Mouse (Mus musculus) midbrain, embryonic 13.5 days (tissue): ENCODE results near the gene Mroh2a. TPM values are rescaled to one million over a fixed set of nuclear protein-coding genes. Genes with fewer than 3 reads are reported as not detected.

ENCODE experiments used
- ATAC-seq: fragments of 200-750 bp; cut with Nextera tagmentation; 2 replicates; pipeline ENCODE4 v1.8.0; 2017; ENCODE audit warnings: mild to moderate bottlenecking, moderate TSS enrichment, moderate library complexity
- H3K27ac ChIP-seq: fragments of 300-500 bp; sonication (generic); 2 replicates; pipeline ENCODE4 v1.5.1; 2015; ENCODE audit warnings: inconsistent platforms, mild to moderate bottlenecking, moderate library complexity
- H3K27me3 ChIP-seq: fragments of 300-500 bp; sonication (generic); 2 replicates; pipeline ENCODE4 v1.6.1; 2015; ENCODE audit warnings: mild to moderate bottlenecking, inconsistent platforms
- H3K36me3 ChIP-seq: fragments of 300-500 bp; sonication (generic); 2 replicates; pipeline ENCODE4 v1.6.1; 2015; ENCODE audit warnings: mild to moderate bottlenecking, inconsistent platforms
- H3K4me1 ChIP-seq: fragments of 300-500 bp; sonication (generic); replicated peaks from 2 replicates; pipeline ENCODE4 v1.6.1; 2015; ENCODE audit warnings: inconsistent platforms
- H3K4me2 ChIP-seq: fragments of 300-500 bp; sonication (generic); replicated peaks from 2 replicates; pipeline ENCODE4 v1.6.1; 2015; ENCODE audit warnings: moderate library complexity, mild to moderate bottlenecking, inconsistent platforms
- H3K4me3 ChIP-seq: fragments of 300-500 bp; sonication (generic); replicated peaks from 2 replicates; pipeline ENCODE4 v1.5.1; 2015; ENCODE audit warnings: mild to moderate bottlenecking, inconsistent platforms
- H3K9ac ChIP-seq: fragments of 300-500 bp; sonication (generic); replicated peaks from 2 replicates; pipeline ENCODE4 v1.6.1; 2015; ENCODE audit warnings: mild to moderate bottlenecking, inconsistent platforms
- H3K9me3 ChIP-seq: fragments of 300-500 bp; sonication (generic); 2 replicates; pipeline ENCODE4 v1.6.1; 2016; ENCODE audit warnings: mild to moderate bottlenecking, inconsistent platforms
- WGBS: fragments of 180-500 bp; shearing (Covaris S2); methylation state at CpG from one replicate; pipeline ENCODE4 v1.1.7; 2015; 5-methylcytosine and 5-hydroxymethylcytosine counted together
- polyA plus RNA-seq: library from polyadenylated mRNA; unstranded; fragments of >200 nt; fragmentation: Nextera tagmentation; extraction: Ambion mirVana; gene quantifications from 2 replicates; pipeline ENCODE4 v1.2.1, GENCODE M21; 2015

Mroh2a gene
- polyA plus RNA-seq, 1 experiment from 2014 or later = 1.0 TPM

GRCm38 (mm10) chr1:88256886-88257663 is 30.3 kb downstream of the Mroh2a start:
- no peak overlapping the region for H3K9ac ChIP-seq
- WGBS = 79% methylated on average over 10 of the region's 10 CpGs
- H3K9me3 ChIP-seq = peaks cover 69% of the 10 kb centered on the region
- H3K4me2 ChIP-seq = no peak overlapping the region
- no peaks in the 10 kb centered on the region for H3K4me1 ChIP-seq
- peaks cover 31% of the 10 kb centered on the region for H3K36me3 ChIP-seq
- H3K27me3 ChIP-seq = no peaks in the 10 kb centered on the region
- H3K4me3 ChIP-seq = no peak overlapping the region
- no peak for ATAC-seq
- H3K27ac ChIP-seq = no peak overlapping the region

GRCm38 (mm10) chr1:88257681-88258080 is 30.9 kb downstream of the Mroh2a start:
- WGBS = 79% methylated on average over 6 of the region's 6 CpGs
- Histone ChIP-seq H3K27me3 (no peaks in the 10 kb centered on the region), H3K4me3 (no peak overlapping the region), H3K27ac (no peak overlapping the region), H3K9me3 (peaks cover 63% of the 10 kb centered on the region), H3K4me2 (no peak overlapping the region), H3K36me3 (peaks cover 37% of the 10 kb centered on the region), H3K9ac (no peak overlapping the region), H3K4me1 (no peaks in the 10 kb centered on the region)
- ATAC-seq = no peak

- H3K4me2 ChIP-seq = no peak overlapping the region
- peaks cover 56% of the 10 kb centered on the region for H3K9me3 ChIP-seq
- H3K36me3 ChIP-seq = peaks cover 44% of the 10 kb centered on the region
- 73% methylated on average over 6 of the region's 6 CpGs for WGBS
- H3K9ac ChIP-seq = no peak overlapping the region
- no peak overlapping the region for H3K27ac ChIP-seq
- no peak for ATAC-seq
- H3K4me1 ChIP-seq = no peaks in the 10 kb centered on the region
- H3K27me3 ChIP-seq = no peaks in the 10 kb centered on the region
- no peak overlapping the region for H3K4me3 ChIP-seq
Observed at GRCm38 (mm10) chr1:88258361-88258760, 31.6 kb downstream of the Mroh2a start.

- Histone ChIP-seq H3K4me2 (no peak overlapping the region), H3K9ac (no peak overlapping the region), H3K4me1 (no peaks in the 10 kb centered on the region), H3K27me3 (no peaks in the 10 kb centered on the region), H3K9me3 (peaks cover 49% of the 10 kb centered on the region), H3K27ac (no peak overlapping the region; the same call in 1 of the 2 replicates), H3K4me3 (no peak overlapping the region), H3K36me3 (peaks cover 51% of the 10 kb centered on the region)
- 79% methylated on average over 8 of the region's 8 CpGs for WGBS
- no peak for ATAC-seq
Observed at GRCm38 (mm10) chr1:88258881-88259642, 32.3 kb downstream of the Mroh2a start.

GRCm38 (mm10) chr1:88259643-88260024 is 32.8 kb downstream of the Mroh2a start:
- H3K9ac ChIP-seq = no peak overlapping the region
- ATAC-seq = peak; percentile 5
- H3K27ac ChIP-seq = no peak overlapping the region
- H3K4me1 ChIP-seq = no peaks in the 10 kb centered on the region
- H3K36me3 ChIP-seq = peaks cover 56% of the 10 kb centered on the region
- no peak overlapping the region for H3K4me3 ChIP-seq
- H3K4me2 ChIP-seq = no peak overlapping the region
- 78% methylated on average over 4 of the region's 4 CpGs for WGBS
- peaks cover 43% of the 10 kb centered on the region for H3K9me3 ChIP-seq
- no peaks in the 10 kb centered on the region for H3K27me3 ChIP-seq

- 84% methylated on average over 6 of the region's 6 CpGs for WGBS
- H3K27ac ChIP-seq = no peak overlapping the region
- H3K9me3 ChIP-seq = peaks cover 39% of the 10 kb centered on the region
- peak; percentile 22 for ATAC-seq
- H3K36me3 ChIP-seq = peaks cover 61% of the 10 kb centered on the region
- H3K9ac ChIP-seq = no peak overlapping the region
- H3K4me3 ChIP-seq = no peak overlapping the region
- H3K4me2 ChIP-seq = no peak overlapping the region
- no peaks in the 10 kb centered on the region for H3K27me3 ChIP-seq
- H3K4me1 ChIP-seq = no peaks in the 10 kb centered on the region
Observed at GRCm38 (mm10) chr1:88260114-88260513, 33.3 kb downstream of the Mroh2a start.

- Histone ChIP-seq H3K4me2 (no peak overlapping the region), H3K9me3 (peaks cover 32% of the 10 kb centered on the region), H3K27ac (no peak overlapping the region), H3K9ac (no peak overlapping the region), H3K4me3 (no peak overlapping the region), H3K27me3 (no peaks in the 10 kb centered on the region), H3K4me1 (no peaks in the 10 kb centered on the region), H3K36me3 (peaks cover 68% of the 10 kb centered on the region)
- no peak for ATAC-seq
- WGBS = 86% methylated on average over 10 of the region's 10 CpGs
Observed at GRCm38 (mm10) chr1:88260604-88261377, 34.0 kb downstream of the Mroh2a start.

GRCm38 (mm10) chr1:88261706-88262105 is 34.9 kb downstream of the Mroh2a start:
- Histone ChIP-seq H3K9ac (no peak overlapping the region), H3K4me2 (no peak overlapping the region), H3K4me3 (no peak overlapping the region), H3K27me3 (no peaks in the 10 kb centered on the region), H3K4me1 (no peaks in the 10 kb centered on the region), H3K27ac (no peak overlapping the region), H3K9me3 (peaks cover 23% of the 10 kb centered on the region), H3K36me3 (peaks cover 77% of the 10 kb centered on the region)
- no peak for ATAC-seq
- 87% methylated on average over 7 of the region's 7 CpGs for WGBS

- no peaks in the 10 kb centered on the region for H3K27me3 ChIP-seq
- H3K4me1 ChIP-seq = no peaks in the 10 kb centered on the region
- H3K36me3 ChIP-seq = peaks cover 83% of the 10 kb centered on the region
- peaks cover 17% of the 10 kb centered on the region for H3K9me3 ChIP-seq
- no peak overlapping the region for H3K4me3 ChIP-seq
- H3K9ac ChIP-seq = no peak overlapping the region
- H3K4me2 ChIP-seq = no peak overlapping the region
- no peak for ATAC-seq
- no peak overlapping the region for H3K27ac ChIP-seq
- 91% methylated on average over 4 of the region's 4 CpGs for WGBS
Observed at GRCm38 (mm10) chr1:88262255-88262654, 35.5 kb downstream of the Mroh2a start.

- Histone ChIP-seq H3K9me3 (peaks cover 10% of the 10 kb centered on the region; the same call in 1 of the 2 replicates), H3K27me3 (no peaks in the 10 kb centered on the region), H3K36me3 (peaks cover 90% of the 10 kb centered on the region), H3K4me2 (no peak overlapping the region), H3K9ac (no peak overlapping the region), H3K4me3 (no peak overlapping the region), H3K27ac (no peak overlapping the region), H3K4me1 (no peaks in the 10 kb centered on the region)
- 81% methylated on average over 6 of the region's 6 CpGs for WGBS
- no peak for ATAC-seq
Observed at GRCm38 (mm10) chr1:88262961-88263360, 36.2 kb downstream of the Mroh2a start.

GRCm38 (mm10) chr1:88263778-88264177 is 37.0 kb downstream of the Mroh2a start:
- Histone ChIP-seq H3K36me3 (peaks cover 98% of the 10 kb centered on the region), H3K4me1 (no peaks in the 10 kb centered on the region), H3K9ac (no peak overlapping the region), H3K4me2 (no peak overlapping the region), H3K27me3 (no peaks in the 10 kb centered on the region), H3K4me3 (no peak overlapping the region), H3K27ac (no peak overlapping the region), H3K9me3 (0 out of 2 replicates have a peak, but pooled peaks cover 5% of the 10 kb centered on the region)
- ATAC-seq = no peak
- 91% methylated on average over 5 of the region's 5 CpGs for WGBS
